Mouse (Mus musculus): ENCODE results near the gene Oas1d. TPM values are rescaled to one million over a fixed set of nuclear protein-coding genes. Genes with fewer than 3 reads are reported as not detected.
"Not testable (repeated sequence)": the region's sequence is repeated elsewhere in the genome, so short reads cannot be mapped to it uniquely, and the experiment has no call there.

Oas1d gene
- polyA plus RNA-seq, 1 experiment, result not detected

DNA sequence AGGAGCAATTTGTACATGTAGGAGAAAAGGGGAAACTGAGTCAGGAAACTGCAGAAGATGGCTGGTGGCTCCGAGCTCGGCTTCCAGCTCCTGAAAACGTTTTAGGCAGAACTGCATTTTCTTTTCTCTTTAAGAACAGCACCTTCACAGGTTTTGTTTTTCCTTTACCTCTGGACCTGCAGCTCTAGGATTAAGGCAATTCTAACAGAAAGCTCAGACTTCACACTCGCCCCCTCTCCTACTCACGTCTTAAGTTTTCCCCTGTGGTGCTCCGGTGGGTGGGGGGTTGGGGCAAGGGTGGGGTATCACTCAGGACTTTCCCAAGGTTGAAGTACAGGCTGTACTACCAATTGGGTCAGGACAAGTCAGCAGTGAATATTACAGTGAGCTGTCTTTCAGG lies 26.5 kb upstream of the Oas1d start:
- TF ChIP-seq POLR2A (IDR thresholded peaks at IDR 0.05; ENCODE audit: borderline replicate concordance, extremely low read depth, low read depth, low read length) (no peak), CTCF (IDR thresholded peaks at IDR 0.05; ENCODE audit: insufficient read depth, low read length) (no peak)
- WGBS, result 39% methylated on average over 6 of the region's 6 CpGs

DNA sequence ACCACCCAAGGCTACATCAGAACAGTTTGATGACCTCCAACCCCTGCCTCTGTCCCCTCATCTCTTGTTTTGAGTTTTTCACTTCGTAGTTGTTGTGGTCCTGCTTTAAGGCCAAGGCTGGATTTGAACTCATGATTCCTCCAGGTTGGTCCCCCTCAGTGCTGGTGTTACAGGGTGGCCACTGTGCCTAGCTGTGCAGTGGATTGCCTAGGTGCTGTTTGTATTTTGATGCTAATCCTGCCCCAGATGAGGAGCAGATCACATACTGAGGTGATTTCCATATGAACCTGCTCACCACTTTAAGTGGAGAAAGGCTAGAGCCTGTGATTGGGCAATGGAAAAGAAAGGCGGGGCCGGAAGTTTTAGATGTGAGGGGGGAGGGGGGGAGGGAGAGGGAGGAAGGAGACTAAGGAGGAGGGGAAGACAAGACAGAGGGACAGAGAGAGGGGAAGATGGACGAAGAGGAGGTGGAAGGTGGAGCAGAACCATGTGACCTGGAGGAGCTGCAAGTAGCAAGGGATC lies 26.0 kb upstream of the Oas1d start:
- not testable (repeated sequence) for H3K4me1 ChIP-seq (ENCODE audit: control insufficient read depth, insufficient read depth, low read length); DNase-seq; H3K4me3 ChIP-seq (replicated peaks; ENCODE audit: extremely low read depth, low read depth, low read length)
- WGBS, result 27% methylated on average over 4 of the region's 4 CpGs

More for the DNA sequence above, 26.5 kb upstream of the Oas1d start:
- no peak for DNase-seq
- Histone ChIP-seq H3K4me1 (ENCODE audit: control insufficient read depth, insufficient read depth, low read length) (no peaks in the 10 kb centered on the region), H3K4me3 (replicated peaks; ENCODE audit: extremely low read depth, low read depth, low read length) (no peak overlapping the region)

DNA sequence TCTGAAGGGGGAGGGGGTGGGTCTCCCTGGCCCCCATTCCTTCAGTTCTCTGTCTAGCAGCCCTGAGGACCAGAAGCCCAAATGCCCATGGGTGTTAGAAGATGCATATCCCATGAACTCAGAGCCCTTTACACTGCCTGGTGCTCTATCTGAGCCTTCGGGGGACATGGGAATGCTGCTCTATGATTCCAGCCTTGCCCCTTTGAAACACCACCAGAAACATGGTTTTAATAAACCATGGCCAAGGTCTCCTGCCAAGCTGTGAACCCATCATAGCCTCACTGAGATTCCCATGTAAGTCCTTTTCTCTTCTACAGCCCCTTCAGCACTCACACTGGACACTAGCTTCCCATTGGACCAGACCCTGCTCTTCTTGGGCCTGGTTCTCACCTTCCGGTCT lies 24.3 kb upstream of the Oas1d start:
- no peak overlapping the region for H3K4me3 ChIP-seq (replicated peaks; ENCODE audit: extremely low read depth, low read depth, low read length)
- no peak for DNase-seq
- TF ChIP-seq POLR2A (IDR thresholded peaks at IDR 0.05; ENCODE audit: borderline replicate concordance, extremely low read depth, low read depth, low read length) (no peak), CTCF (IDR thresholded peaks at IDR 0.05; ENCODE audit: insufficient read depth, low read length) (no peak)
- H3K4me1 ChIP-seq (ENCODE audit: control insufficient read depth, insufficient read depth, low read length), result no peaks in the 10 kb centered on the region
- 85% methylated on average over 2 of the region's 2 CpGs for whole genome bisulfite sequencing

DNA sequence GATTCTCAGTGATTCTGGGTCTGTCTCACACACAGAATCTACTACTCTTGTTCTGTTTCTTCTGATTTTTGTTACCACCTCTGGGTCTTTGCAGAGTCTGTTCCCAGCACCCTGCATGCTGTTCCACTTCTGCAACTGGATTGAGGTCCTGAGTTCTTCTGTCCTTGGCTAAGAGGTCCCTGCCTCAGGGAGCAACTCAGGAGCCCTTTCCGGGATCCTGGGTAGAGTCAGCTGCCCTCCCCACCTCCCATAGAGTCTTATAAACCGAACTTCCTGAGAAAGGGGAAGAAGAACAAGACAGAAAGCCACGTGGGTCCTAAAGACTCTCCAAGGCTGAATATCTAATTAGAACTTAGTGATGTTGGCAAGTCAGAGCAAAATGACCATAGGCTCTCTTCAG lies 23.3 kb upstream of the Oas1d start:
- Histone ChIP-seq H3K4me1 (ENCODE audit: control insufficient read depth, insufficient read depth, low read length) (no peaks in the 10 kb centered on the region), H3K4me3 (replicated peaks; ENCODE audit: extremely low read depth, low read depth, low read length) (no peak overlapping the region)
- 35% methylated on average over 3 of the region's 3 CpGs for WGBS
- TF ChIP-seq POLR2A (IDR thresholded peaks at IDR 0.05; ENCODE audit: borderline replicate concordance, extremely low read depth, low read depth, low read length) (no peak), CTCF (IDR thresholded peaks at IDR 0.05; ENCODE audit: insufficient read depth, low read length) (no peak)
- no peak for DNase-seq

DNA sequence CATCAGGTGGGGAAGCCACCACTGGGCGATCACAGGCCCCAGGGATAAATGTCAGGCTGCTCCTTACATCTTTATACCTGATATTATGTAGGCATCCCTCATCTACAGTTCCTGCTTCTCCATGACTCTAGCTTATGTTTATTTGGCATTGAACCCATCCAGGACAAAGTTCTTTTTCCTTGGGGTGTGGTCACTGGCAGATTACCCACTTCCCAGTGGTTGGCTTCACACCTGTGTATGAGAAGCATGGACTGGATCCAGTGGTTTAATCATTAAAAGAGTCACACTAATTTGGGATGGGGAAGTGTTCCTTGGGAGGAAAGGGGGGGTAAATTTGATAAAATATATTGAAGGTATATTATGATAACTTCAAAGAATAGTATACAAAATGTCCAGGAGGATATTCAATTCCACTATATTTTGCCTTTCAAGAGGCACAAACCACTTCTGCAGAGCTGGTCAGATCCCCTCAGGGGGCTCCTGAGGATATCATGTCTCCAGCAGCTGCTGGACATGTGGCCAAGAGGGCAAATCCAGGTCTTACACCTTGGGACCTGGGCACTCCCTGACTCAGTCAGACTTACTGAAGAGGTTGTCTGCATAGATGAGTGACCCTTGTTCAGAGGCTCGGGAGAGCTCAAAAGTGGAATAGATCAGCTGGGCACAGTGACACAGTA lies 22.6 kb upstream of the Oas1d start:
- H3K4me3 ChIP-seq (replicated peaks; ENCODE audit: extremely low read depth, low read depth, low read length), result not testable (repeated sequence)

DNA sequence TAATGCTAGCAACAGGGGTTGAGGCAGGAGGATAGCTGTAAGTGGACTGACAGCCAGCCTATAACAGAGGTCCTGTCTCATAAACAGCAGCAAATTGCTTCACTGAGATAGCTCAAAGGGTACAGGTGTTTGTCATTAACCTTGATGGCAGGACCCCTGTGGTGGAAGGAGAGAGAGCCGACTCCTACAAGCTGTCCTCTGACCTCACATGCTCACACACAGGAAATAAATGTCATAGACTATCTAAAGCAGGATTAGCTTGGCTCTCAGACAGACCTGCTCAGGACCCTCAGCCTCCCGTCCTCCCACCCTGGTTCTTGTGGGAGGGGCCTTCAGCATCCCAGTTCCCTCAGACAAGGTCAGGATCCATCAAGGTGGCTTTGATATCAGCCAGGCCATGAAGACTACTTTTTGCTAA lies 22.1 kb upstream of the Oas1d start:
- H3K4me1 ChIP-seq (ENCODE audit: control insufficient read depth, insufficient read depth, low read length), result no peaks in the 10 kb centered on the region
- no peak for TF ChIP-seq POLR2A (IDR thresholded peaks at IDR 0.05; ENCODE audit: borderline replicate concordance, extremely low read depth, low read depth, low read length)
- no peak for DNase-seq
- H3K4me3 ChIP-seq (replicated peaks; ENCODE audit: extremely low read depth, low read depth, low read length), result no peak overlapping the region
- WGBS, result 54% methylated on average over 2 of the region's 2 CpGs

More for the DNA sequence above, 22.6 kb upstream of the Oas1d start:
- 70% methylated on average over 2 of the region's 2 CpGs for whole genome bisulfite sequencing
- not testable (repeated sequence) for H3K4me1 ChIP-seq (ENCODE audit: control insufficient read depth, insufficient read depth, low read length); DNase-seq

DNA sequence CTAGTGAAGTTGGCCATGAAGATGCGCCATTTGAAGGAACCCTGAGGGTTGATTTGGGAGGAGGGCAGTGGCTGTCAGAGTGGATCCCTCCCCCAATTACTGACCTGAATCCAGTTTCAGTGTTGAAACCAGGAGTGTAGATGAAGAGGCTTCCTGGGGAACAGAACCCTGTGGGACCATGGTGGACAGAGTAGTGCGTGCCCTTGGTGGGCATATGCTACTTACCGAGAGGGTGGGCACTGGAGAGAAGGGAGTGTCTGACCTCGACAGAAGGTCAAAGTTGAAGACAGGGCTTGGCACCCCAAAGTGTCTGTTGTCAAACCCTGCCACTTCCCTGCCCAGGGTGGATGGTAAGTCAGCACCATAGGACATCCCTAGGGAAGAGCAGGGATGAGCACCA lies 20.5 kb upstream of the Oas1d start:
- H3K4me1 ChIP-seq (ENCODE audit: control insufficient read depth, insufficient read depth, low read length); DNase-seq; H3K4me3 ChIP-seq (replicated peaks; ENCODE audit: extremely low read depth, low read depth, low read length): not testable (repeated sequence)
- WGBS, result 81% methylated on average over 4 of the region's 4 CpGs

DNA sequence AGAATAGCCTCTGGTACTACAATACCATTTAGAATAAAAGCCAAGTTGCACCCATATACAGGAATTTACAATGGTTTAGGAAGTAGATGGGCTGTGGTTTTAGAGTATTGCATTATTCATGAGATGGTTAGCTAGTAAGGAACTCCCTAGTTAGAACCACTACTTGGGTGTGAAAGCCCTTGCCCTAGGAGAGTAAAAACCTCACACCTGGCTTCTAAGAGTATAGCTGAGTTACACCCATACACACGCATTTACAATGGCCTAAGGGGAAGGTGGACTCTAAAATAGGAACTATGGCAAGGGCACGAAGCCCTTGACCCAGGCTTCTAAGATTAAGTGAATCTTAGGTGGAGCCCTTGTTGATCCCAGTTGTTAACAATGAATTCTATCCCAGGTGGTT lies 19.6 kb upstream of the Oas1d start:
- not testable (repeated sequence) for DNase-seq; H3K4me1 ChIP-seq (ENCODE audit: control insufficient read depth, insufficient read depth, low read length); H3K4me3 ChIP-seq (replicated peaks; ENCODE audit: extremely low read depth, low read depth, low read length)
- 57% methylated on average over 2 of the region's 2 CpGs for WGBS

DNA sequence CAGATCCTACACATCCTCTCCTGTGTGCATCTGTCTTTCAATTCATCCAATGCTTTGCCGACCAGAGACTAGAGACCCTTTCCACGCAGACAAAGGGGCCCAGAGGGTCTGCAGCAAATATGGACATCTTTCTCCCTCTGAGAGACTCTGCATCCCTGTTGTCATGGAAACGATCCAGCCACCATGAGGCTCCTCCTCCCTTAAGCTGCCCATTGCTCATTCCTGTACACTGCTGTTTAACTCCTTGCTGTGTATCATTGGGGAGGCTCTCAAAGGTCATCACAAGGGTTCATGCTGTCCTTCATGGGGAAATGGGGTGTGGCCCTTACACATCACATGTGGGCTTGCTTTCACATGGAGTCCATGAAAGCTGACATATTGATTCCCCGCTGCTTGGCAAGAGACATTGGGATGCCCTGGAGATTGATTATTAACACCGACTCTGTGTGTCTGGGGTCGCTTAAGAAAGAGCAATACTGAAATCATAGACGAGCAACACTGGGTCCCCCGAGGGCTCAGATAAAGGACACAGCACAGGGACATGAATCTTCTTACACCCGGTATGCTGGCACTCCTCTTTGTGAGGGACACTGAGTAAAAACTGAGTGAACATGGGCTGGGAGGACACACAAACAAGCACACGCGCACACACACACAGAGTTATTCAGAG lies 19.0 kb upstream of the Oas1d start:
- WGBS, result 84% methylated on average over 11 of the region's 11 CpGs
- no peak for DNase-seq
- Histone ChIP-seq H3K4me1 (ENCODE audit: control insufficient read depth, insufficient read depth, low read length) (no peaks in the 10 kb centered on the region), H3K4me3 (replicated peaks; ENCODE audit: extremely low read depth, low read depth, low read length) (no peak overlapping the region)
- no peak for TF ChIP-seq CTCF (IDR thresholded peaks at IDR 0.05; ENCODE audit: insufficient read depth, low read length)
- TF ChIP-seq POLR2A (IDR thresholded peaks at IDR 0.05; ENCODE audit: borderline replicate concordance, extremely low read depth, low read depth, low read length), result no peak

DNA sequence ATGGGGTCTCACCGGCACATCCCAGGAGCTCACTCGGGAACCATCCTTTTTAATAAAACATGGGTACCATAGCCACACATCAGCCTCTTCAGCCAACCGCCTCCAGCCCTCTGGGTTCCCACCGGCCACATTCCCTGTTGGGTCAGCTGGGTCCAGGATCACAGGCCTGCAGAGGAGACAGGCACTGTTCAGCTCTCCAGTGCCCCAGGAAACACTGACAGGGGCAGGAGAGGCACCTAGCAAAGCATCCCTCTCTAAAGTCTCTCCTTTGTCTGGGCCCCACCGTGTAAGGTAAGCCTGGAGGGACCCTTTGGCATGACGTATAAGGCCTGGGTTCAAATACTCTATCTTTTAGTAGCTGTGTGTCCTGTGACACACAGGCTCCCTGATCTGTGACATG lies 16.0 kb upstream of the Oas1d start:
- TF ChIP-seq CTCF (IDR thresholded peaks at IDR 0.05; ENCODE audit: insufficient read depth, low read length) (no peak), POLR2A (IDR thresholded peaks at IDR 0.05; ENCODE audit: borderline replicate concordance, extremely low read depth, low read depth, low read length) (no peak)
- DNase-seq, result no peak
- Histone ChIP-seq H3K4me1 (ENCODE audit: control insufficient read depth, insufficient read depth, low read length) (no peaks in the 10 kb centered on the region), H3K4me3 (replicated peaks; ENCODE audit: extremely low read depth, low read depth, low read length) (no peak overlapping the region)
- 89% methylated on average over 6 of the region's 6 CpGs for WGBS
